Mouse (Mus musculus) liver, adult 2 months (tissue): ENCODE results near the gene Rnf43.

Source experiments
- CTCF ChIP-seq: fragments of 200-500 bp; IDR thresholded peaks from 2 replicates; pipeline ENCODE4 v1.5.1; 2011; ENCODE audit warnings: low read depth, low read length, control low read depth
- POLR2A ChIP-seq: fragments of 200-500 bp; IDR thresholded peaks from 2 replicates; pipeline ENCODE4 v1.6.1; 2011; ENCODE audit warnings: low read length, control low read depth; ENCODE audit not compliant: insufficient read depth; ENCODE audit errors: extremely low read depth

DNA sequence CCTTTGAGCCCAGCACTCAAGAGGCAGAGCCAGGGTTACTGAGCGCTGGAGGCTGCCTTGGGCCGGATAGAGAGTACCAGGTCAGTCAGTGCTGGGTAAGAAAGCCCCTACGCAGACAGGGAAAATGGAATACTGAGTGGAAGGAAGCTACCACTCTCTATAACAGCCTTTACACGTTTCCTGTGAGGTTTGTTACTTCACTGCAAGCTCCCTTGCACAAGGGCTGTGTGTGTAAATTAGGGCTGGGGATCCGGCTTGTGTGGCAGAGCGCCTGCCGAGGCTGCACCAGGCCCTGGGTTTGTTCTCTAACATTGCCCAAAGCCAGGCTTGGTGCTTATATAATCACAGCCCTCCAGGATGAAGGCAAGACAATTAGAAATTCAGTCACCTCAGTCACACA is 57.0 kb downstream of the Rnf43 start:
- no peak for TF ChIP-seq POLR2A
- no peak for TF ChIP-seq CTCF
